Mouse (Mus musculus): ENCODE data around the gene Pcnx.

The Pcnx gene

GRCm38 (mm10) chr12:81859351-81860307, at the start of gene Pcnx:
Gene Pcnx (plus strand): TSS chr12:81860023.
- peak; percentile 67 for ATAC-seq (ENCODE audit: low TSS enrichment)

GRCm38 (mm10) chr12:81810417-81810816, 49.4 kb upstream of the Pcnx start:
- ATAC-seq (ENCODE audit: low TSS enrichment): no peak

- ATAC-seq (ENCODE audit: low TSS enrichment): no peak
These were observed 45.1 kb upstream of the Pcnx start for GRCm38 (mm10) chr12:81814742-81815141.

GRCm38 (mm10) chr12:81816330-81817125, 43.3 kb upstream of the Pcnx start:
- ATAC-seq (ENCODE audit: low TSS enrichment): no peak

- ATAC-seq (ENCODE audit: low TSS enrichment): no peak
These were observed 42.7 kb upstream of the Pcnx start for GRCm38 (mm10) chr12:81817126-81817505.

GRCm38 (mm10) chr12:81820700-81821099, 39.1 kb upstream of the Pcnx start:
- ATAC-seq (ENCODE audit: low TSS enrichment): peak; percentile 74

GRCm38 (mm10) chr12:81822176-81822575, 37.6 kb upstream of the Pcnx start:
- no peak for ATAC-seq (ENCODE audit: low TSS enrichment)

- no peak for ATAC-seq (ENCODE audit: low TSS enrichment)
These were observed 36.9 kb upstream of the Pcnx start for GRCm38 (mm10) chr12:81822778-81823480.

GRCm38 (mm10) chr12:81828355-81828754, 31.5 kb upstream of the Pcnx start:
- ATAC-seq (ENCODE audit: low TSS enrichment): no peak

GRCm38 (mm10) chr12:81832039-81832738, 27.6 kb upstream of the Pcnx start:
- ATAC-seq (ENCODE audit: low TSS enrichment): no peak

GRCm38 (mm10) chr12:81833094-81833493, 26.7 kb upstream of the Pcnx start:
- no peak for ATAC-seq (ENCODE audit: low TSS enrichment)

GRCm38 (mm10) chr12:81836162-81836561, 23.7 kb upstream of the Pcnx start:
- peak; percentile 64; the same call in 1 of the 2 replicates for ATAC-seq (ENCODE audit: low TSS enrichment)

- peak; percentile 67 for ATAC-seq (ENCODE audit: low TSS enrichment)
These were observed 22.4 kb upstream of the Pcnx start for GRCm38 (mm10) chr12:81837463-81837862.

- no peak for ATAC-seq (ENCODE audit: low TSS enrichment)
These were observed 20.2 kb upstream of the Pcnx start for GRCm38 (mm10) chr12:81839663-81840062.

- no peak for ATAC-seq (ENCODE audit: low TSS enrichment)
These were observed 18.8 kb upstream of the Pcnx start for GRCm38 (mm10) chr12:81841046-81841445.

- ATAC-seq (ENCODE audit: low TSS enrichment): no peak
These were observed 16.3 kb upstream of the Pcnx start for GRCm38 (mm10) chr12:81843501-81843900.

- ATAC-seq (ENCODE audit: low TSS enrichment): no peak
These were observed 15.3 kb upstream of the Pcnx start for GRCm38 (mm10) chr12:81844572-81844971.

GRCm38 (mm10) chr12:81844981-81845380, 14.8 kb upstream of the Pcnx start:
- ATAC-seq (ENCODE audit: low TSS enrichment): no peak; the same call in 1 of the 2 replicates

GRCm38 (mm10) chr12:81849629-81850028, 10.2 kb upstream of the Pcnx start:
- no peak for ATAC-seq (ENCODE audit: low TSS enrichment)

- ATAC-seq (ENCODE audit: low TSS enrichment): no peak
These were observed 7.3 kb upstream of the Pcnx start for GRCm38 (mm10) chr12:81852551-81852950.

GRCm38 (mm10) chr12:81852977-81853376, 6.8 kb upstream of the Pcnx start:
- ATAC-seq (ENCODE audit: low TSS enrichment): peak; percentile 55; the same call in 1 of the 2 replicates
